Mouse (Mus musculus): ENCODE measurements around the gene Ank2.

DNA sequence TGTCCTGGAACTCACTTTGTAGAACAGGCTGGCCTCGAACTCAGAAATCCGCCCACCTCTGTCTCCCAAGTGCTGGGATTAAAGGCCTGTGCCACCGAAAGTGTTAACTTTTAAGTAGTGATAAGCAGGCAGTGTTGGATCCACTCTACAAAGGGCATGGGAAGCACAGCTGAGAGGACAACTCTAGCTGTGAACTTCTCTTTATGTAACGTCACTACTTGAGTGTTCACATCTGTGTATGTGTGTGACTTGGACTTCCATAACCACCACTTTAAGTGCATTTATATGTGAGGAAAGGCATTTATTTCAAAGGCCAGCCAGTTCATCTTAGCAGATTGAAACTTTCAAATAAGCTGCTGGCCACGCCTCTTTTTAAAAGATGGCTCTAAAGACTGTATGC is 523.7 kb downstream of the Ank2 start:
- TF ChIP-seq POLR2A (IDR thresholded peaks at IDR 0.05; ENCODE audit: insufficient read depth, low read depth, low read length) = no peak
- no peak for TF ChIP-seq EP300 (IDR thresholded peaks at IDR 0.05; ENCODE audit: insufficient read depth, low read depth, low read length)

Data from heart, adult 2 months (tissue).